Mouse (Mus musculus): Measurements from ENCODE around the gene Chek1. TPM values are rescaled to one million over a fixed set of nuclear protein-coding genes. Genes with fewer than 3 reads are reported as not detected.

The Chek1 gene
- polyA plus RNA-seq, 1 experiment from 2014 or later = 42.0 TPM

GRCm38 (mm10) chr9:36707304-36707703 is 19.6 kb downstream of the Chek1 start:
- no peaks in the 10 kb centered on the region for H3K9me3 ChIP-seq (ENCODE audit: control insufficient read depth, low read depth, low read length)
- H3K36me3 ChIP-seq (ENCODE audit: control insufficient read depth, insufficient read depth, low read length) = peaks cover 11% of the 10 kb centered on the region; the same call in 1 of the 2 replicates
- WGBS = 83% methylated on average over 6 of the region's 6 CpGs
- H3K27me3 ChIP-seq (ENCODE audit: control insufficient read depth, insufficient read depth, low read length) = no peaks in the 10 kb centered on the region
- no peak for ATAC-seq (ENCODE audit: insufficient number of reproducible peaks, insufficient read depth, low FRiP score, low read depth)
- H3K9ac ChIP-seq (replicated peaks; ENCODE audit: low read depth, low read length) = no peak overlapping the region
- H3K4me3 ChIP-seq (ENCODE audit: low read depth, low read length) = no peak overlapping the region
- no peak overlapping the region for H3K27ac ChIP-seq (ENCODE audit: low read length)
- H3K4me1 ChIP-seq (ENCODE audit: control insufficient read depth, insufficient read depth, low read length) = no peaks in the 10 kb centered on the region
- H3K4me2 ChIP-seq (replicated peaks; ENCODE audit: low read depth, low read length) = no peak overlapping the region

DNA sequence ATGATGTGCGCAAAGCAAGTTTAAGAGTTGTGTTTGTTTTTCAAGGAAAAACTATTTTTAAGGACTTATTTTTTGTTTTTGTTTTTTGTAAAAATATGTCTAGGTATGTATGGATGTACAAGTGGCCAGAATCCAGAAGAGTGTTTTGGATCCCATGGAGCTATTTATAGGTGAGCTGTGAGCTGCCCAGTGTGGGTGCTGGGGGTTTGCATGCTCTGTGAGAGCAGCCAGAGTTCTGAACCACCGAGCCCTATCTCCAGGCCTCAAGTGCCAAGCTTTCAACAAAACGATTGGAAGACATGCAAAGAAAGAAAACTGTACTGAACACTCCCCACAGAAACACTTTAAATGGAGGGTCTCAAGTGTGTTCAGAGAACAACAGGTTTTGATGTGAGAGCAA is 20.9 kb downstream of the Chek1 start:
- no peaks in the 10 kb centered on the region for H3K27me3 ChIP-seq (ENCODE audit: control insufficient read depth, insufficient read depth, low read length)
- no peaks in the 10 kb centered on the region for H3K4me1 ChIP-seq (ENCODE audit: control insufficient read depth, insufficient read depth, low read length)
- H3K36me3 ChIP-seq (ENCODE audit: control insufficient read depth, insufficient read depth, low read length) = peaks cover 8% of the 10 kb centered on the region; the same call in 1 of the 2 replicates
- no peak overlapping the region for H3K9ac ChIP-seq (replicated peaks; ENCODE audit: low read depth, low read length)
- no peak overlapping the region for H3K4me3 ChIP-seq (ENCODE audit: low read depth, low read length)
- ATAC-seq (ENCODE audit: insufficient number of reproducible peaks, insufficient read depth, low FRiP score, low read depth) = no peak
- H3K27ac ChIP-seq (ENCODE audit: low read length) = no peak overlapping the region
- H3K9me3 ChIP-seq (ENCODE audit: control insufficient read depth, low read depth, low read length) = no peaks in the 10 kb centered on the region
- 83% methylated on average over 3 of the region's 3 CpGs for WGBS
- no peak overlapping the region for H3K4me2 ChIP-seq (replicated peaks; ENCODE audit: low read depth, low read length)

- no peak overlapping the region for H3K9ac ChIP-seq (replicated peaks; ENCODE audit: low read depth, low read length)
- ATAC-seq (ENCODE audit: insufficient number of reproducible peaks, insufficient read depth, low FRiP score, low read depth) = no peak
- H3K4me3 ChIP-seq (ENCODE audit: low read depth, low read length) = no peak overlapping the region
- no peaks in the 10 kb centered on the region for H3K9me3 ChIP-seq (ENCODE audit: control insufficient read depth, low read depth, low read length)
- H3K27ac ChIP-seq (ENCODE audit: low read length) = no peak overlapping the region
- H3K36me3 ChIP-seq (ENCODE audit: control insufficient read depth, insufficient read depth, low read length) = no peaks in the 10 kb centered on the region
- no peaks in the 10 kb centered on the region for H3K4me1 ChIP-seq (ENCODE audit: control insufficient read depth, insufficient read depth, low read length)
- no peaks in the 10 kb centered on the region for H3K27me3 ChIP-seq (ENCODE audit: control insufficient read depth, insufficient read depth, low read length)
- WGBS = 89% methylated on average over 10 of the region's 10 CpGs
- no peak overlapping the region for H3K4me2 ChIP-seq (replicated peaks; ENCODE audit: low read depth, low read length)
These were observed 32.6 kb downstream of the Chek1 start for GRCm38 (mm10) chr9:36694276-36694675.

- Histone ChIP-seq H3K9me3 (ENCODE audit: control insufficient read depth, low read depth, low read length) (no peaks in the 10 kb centered on the region), H3K27ac (ENCODE audit: low read length) (no peak within 1 kb of the TSS), H3K4me1 (ENCODE audit: control insufficient read depth, insufficient read depth, low read length) (no peaks in the 10 kb centered on the region), H3K27me3 (ENCODE audit: control insufficient read depth, insufficient read depth, low read length) (no peaks in the 10 kb centered on the region), H3K4me2 (replicated peaks; ENCODE audit: low read depth, low read length) (no peak within 1 kb of the TSS), H3K4me3 (ENCODE audit: low read depth, low read length) (no peak within 1 kb of the TSS), H3K9ac (replicated peaks; ENCODE audit: low read depth, low read length) (no peak within 1 kb of the TSS), H3K36me3 (ENCODE audit: control insufficient read depth, insufficient read depth, low read length) (no peaks in the 10 kb centered on the region)
- no peak for ATAC-seq (ENCODE audit: insufficient number of reproducible peaks, insufficient read depth, low FRiP score, low read depth)
- 49% methylated on average over 1 of the region's 1 CpGs for WGBS
These were observed 33.9 kb downstream of the Chek1 start, which contains the start of gene Acrv1 for GRCm38 (mm10) chr9:36692920-36693319. Acrv1 (plus strand) TSS chr9:36693220.

DNA sequence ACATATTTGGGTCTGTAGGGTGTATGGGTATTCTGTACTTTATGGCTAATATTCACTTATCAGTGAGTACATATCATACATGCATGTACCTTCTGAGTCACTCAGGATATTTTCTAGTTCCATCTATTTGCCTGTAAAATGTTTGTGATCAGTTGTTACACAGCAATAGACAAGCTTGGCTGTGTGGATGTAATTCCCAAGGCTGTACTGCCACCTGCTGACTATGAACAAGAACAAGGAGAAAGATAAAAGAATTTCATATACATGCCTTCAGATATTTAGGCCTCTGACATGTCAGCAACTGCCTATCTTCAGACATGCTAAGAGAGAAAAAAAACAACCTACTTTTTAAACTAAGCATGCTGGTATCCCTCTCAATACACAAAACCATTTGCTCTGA is 39.5 kb downstream of the Chek1 start:
- no peak overlapping the region for H3K4me2 ChIP-seq (replicated peaks; ENCODE audit: low read depth, low read length)
- no peaks in the 10 kb centered on the region for H3K4me1 ChIP-seq (ENCODE audit: control insufficient read depth, insufficient read depth, low read length)
- no peaks in the 10 kb centered on the region for H3K36me3 ChIP-seq (ENCODE audit: control insufficient read depth, insufficient read depth, low read length)
- H3K27ac ChIP-seq (ENCODE audit: low read length) = no peak overlapping the region
- ATAC-seq (ENCODE audit: insufficient number of reproducible peaks, insufficient read depth, low FRiP score, low read depth) = no peak
- H3K9me3 ChIP-seq (ENCODE audit: control insufficient read depth, low read depth, low read length) = no peaks in the 10 kb centered on the region
- no peaks in the 10 kb centered on the region for H3K27me3 ChIP-seq (ENCODE audit: control insufficient read depth, insufficient read depth, low read length)
- H3K4me3 ChIP-seq (ENCODE audit: low read depth, low read length) = no peak overlapping the region
- H3K9ac ChIP-seq (replicated peaks; ENCODE audit: low read depth, low read length) = no peak overlapping the region

- Histone ChIP-seq H3K9me3 (ENCODE audit: control insufficient read depth, low read depth, low read length) (no peaks in the 10 kb centered on the region), H3K36me3 (ENCODE audit: control insufficient read depth, insufficient read depth, low read length) (no peaks in the 10 kb centered on the region), H3K9ac (replicated peaks; ENCODE audit: low read depth, low read length) (no peak overlapping the region), H3K27me3 (ENCODE audit: control insufficient read depth, insufficient read depth, low read length) (no peaks in the 10 kb centered on the region), H3K4me3 (ENCODE audit: low read depth, low read length) (no peak overlapping the region), H3K4me2 (replicated peaks; ENCODE audit: low read depth, low read length) (no peak overlapping the region), H3K27ac (ENCODE audit: low read length) (no peak overlapping the region), H3K4me1 (ENCODE audit: control insufficient read depth, insufficient read depth, low read length) (no peaks in the 10 kb centered on the region)
- no peak for ATAC-seq (ENCODE audit: insufficient number of reproducible peaks, insufficient read depth, low FRiP score, low read depth)
- 56% methylated on average over 2 of the region's 2 CpGs for WGBS
These were observed 45.4 kb downstream of the Chek1 start for GRCm38 (mm10) chr9:36681424-36681823.

Other genes starting within 250 kb of the Chek1 start
- gene Gm5615, start 185.1 kb downstream of the Chek1 start, polyA plus RNA-seq (2014; fragmentation: Nextera tagmentation; extraction: Ambion mirVana) = not detected in 2 replicates
- not detected in 2 replicates for gene Gm17689, start 144.4 kb downstream of the Chek1 start, polyA plus RNA-seq (2014; fragmentation: Nextera tagmentation; extraction: Ambion mirVana)
- gene A630095E13Rik, start 83.7 kb downstream of the Chek1 start, polyA plus RNA-seq (2014; fragmentation: Nextera tagmentation; extraction: Ambion mirVana) = not detected in 2 replicates
- gene Acrv1, start 33.8 kb downstream of the Chek1 start, polyA plus RNA-seq (2014; fragmentation: Nextera tagmentation; extraction: Ambion mirVana) = not detected in 2 replicates
- 240 and 279 TPM in 2 replicates for gene Stt3a, start 40.6 kb upstream of the Chek1 start, polyA plus RNA-seq (2014; fragmentation: Nextera tagmentation; extraction: Ambion mirVana)
- gene Ei24, start 70.3 kb upstream of the Chek1 start, polyA plus RNA-seq (2014; fragmentation: Nextera tagmentation; extraction: Ambion mirVana) = 45.8 and 49.6 TPM in 2 replicates
- gene Fez1, start 94.8 kb upstream of the Chek1 start, polyA plus RNA-seq (2014; fragmentation: Nextera tagmentation; extraction: Ambion mirVana) = 24.0 and 25.5 TPM in 2 replicates

Data from stomach, embryonic 14.5 days (tissue).